Mouse (Mus musculus) limb, embryonic 11.5 days (tissue): ENCODE results near the gene Medag. TPM values are rescaled to one million over a fixed set of nuclear protein-coding genes. Genes with fewer than 3 reads are reported as not detected.

Experiments used
- ATAC-seq: fragments of 200-750 bp; cut with Nextera tagmentation; 2 replicates; pipeline ENCODE4 v1.8.0; 2017; ENCODE audit warnings: low read depth; ENCODE audit not compliant: insufficient number of reproducible peaks, low FRiP score, low TSS enrichment
- DNase-seq: peaks from one replicate; pipeline ENCODE4 v3.0.0-alpha.2; 2015; ENCODE audit warnings: low spot score
- H3K27ac ChIP-seq: fragments of 300-500 bp; sonication (generic); replicated peaks from 2 replicates; pipeline ENCODE4 v1.5.1; 2014; ENCODE audit warnings: low read depth, mild to moderate bottlenecking, low read length
- H3K27me3 ChIP-seq: fragments of 300-500 bp; sonication (generic); 2 replicates; pipeline ENCODE4 v1.6.1; 2014; ENCODE audit warnings: mild to moderate bottlenecking, low read length, mixed read lengths; ENCODE audit not compliant: control insufficient read depth, insufficient read depth
- H3K36me3 ChIP-seq: fragments of 300-500 bp; sonication (generic); 2 replicates; pipeline ENCODE4 v1.6.1; 2014; ENCODE audit warnings: mild to moderate bottlenecking, low read length, moderate library complexity, mixed read lengths; ENCODE audit not compliant: control insufficient read depth, insufficient read depth
- H3K4me1 ChIP-seq: fragments of 300-500 bp; sonication (generic); 2 replicates; pipeline ENCODE4 v1.6.1; 2014; ENCODE audit warnings: low read length, mixed read lengths; ENCODE audit not compliant: control insufficient read depth, insufficient read depth
- H3K4me2 ChIP-seq: fragments of 300-500 bp; sonication (generic); 2 replicates; pipeline ENCODE4 v1.6.1; 2014; ENCODE audit warnings: low read depth, mild to moderate bottlenecking, moderate library complexity; ENCODE audit not compliant: severe bottlenecking
- H3K4me3 ChIP-seq: fragments of 300-500 bp; sonication (generic); 2 replicates; pipeline ENCODE4 v1.5.1; 2014; ENCODE audit warnings: low read depth, low read length
- H3K9ac ChIP-seq: fragments of 300-500 bp; sonication (generic); 2 replicates; pipeline ENCODE4 v1.6.1; 2014; ENCODE audit warnings: mild to moderate bottlenecking, low read length
- H3K9me3 ChIP-seq: fragments of 300-500 bp; sonication (generic); 2 replicates; pipeline ENCODE4 v1.6.1; 2016; ENCODE audit warnings: low read length; ENCODE audit not compliant: control insufficient read depth
- WGBS: fragments of 180-500 bp; shearing (Covaris S2); extraction: QIAGEN DNeasy Blood & Tissue Kit; methylation state at CpG from one replicate; pipeline ENCODE4 v1.1.7; 2014; 5-methylcytosine and 5-hydroxymethylcytosine counted together
- polyA plus RNA-seq: library from polyadenylated mRNA; unstranded; fragments of >200 nt; fragmentation: Nextera tagmentation; extraction: Ambion mirVana; gene quantifications from 2 replicates; pipeline ENCODE4 v1.2.1, GENCODE M21; 2014

Medag gene
- polyA plus RNA-seq, 1 experiment from 2014 or later: 0.32 TPM

GRCm38 (mm10) chr5:149389548-149390211, 21.9 kb upstream of the Medag start:
- H3K4me2 ChIP-seq: no peak overlapping the region
- no peaks in the 10 kb centered on the region for H3K27me3 ChIP-seq
- no peak overlapping the region for H3K27ac ChIP-seq
- no peaks in the 10 kb centered on the region for H3K9me3 ChIP-seq
- H3K36me3 ChIP-seq: no peaks in the 10 kb centered on the region
- H3K9ac ChIP-seq: no peak overlapping the region
- no peak for ATAC-seq
- no peak for DNase-seq
- H3K4me3 ChIP-seq: no peak overlapping the region
- H3K4me1 ChIP-seq: 0 out of 2 replicates have a peak, but pooled peaks cover 4% of the 10 kb centered on the region
- 72% methylated on average over 11 of the region's 11 CpGs for WGBS

- H3K36me3 ChIP-seq: no peaks in the 10 kb centered on the region
- H3K27ac ChIP-seq: no peak overlapping the region
- WGBS: 21% methylated on average over 18 of the region's 18 CpGs
- no peak for ATAC-seq
- no peak overlapping the region for H3K9ac ChIP-seq
- no peaks in the 10 kb centered on the region for H3K9me3 ChIP-seq
- H3K27me3 ChIP-seq: no peaks in the 10 kb centered on the region
- no peak overlapping the region; the same call in 1 of the 2 replicates for H3K4me2 ChIP-seq
- no peak for DNase-seq
- H3K4me1 ChIP-seq: 0 out of 2 replicates have a peak, but pooled peaks cover 4% of the 10 kb centered on the region
- H3K4me3 ChIP-seq: no peak overlapping the region
Measured at GRCm38 (mm10) chr5:149391574-149392375, 19.8 kb upstream of the Medag start.

GRCm38 (mm10) chr5:149392420-149392988, 19.0 kb upstream of the Medag start:
- 57% methylated on average over 6 of the region's 6 CpGs for WGBS
- DNase-seq (no peak), ATAC-seq (no peak)
- 0 out of 2 replicates have a peak, but pooled peaks cover 4% of the 10 kb centered on the region for H3K4me1 ChIP-seq
- no peaks in the 10 kb centered on the region for H3K27me3 ChIP-seq
- H3K4me2 ChIP-seq: no peak overlapping the region
- no peak overlapping the region for H3K4me3 ChIP-seq
- H3K36me3 ChIP-seq: no peaks in the 10 kb centered on the region
- H3K9me3 ChIP-seq: no peaks in the 10 kb centered on the region
- no peak overlapping the region for H3K9ac ChIP-seq
- H3K27ac ChIP-seq: no peak overlapping the region

- 86% methylated on average over 7 of the region's 7 CpGs for WGBS
- H3K9ac ChIP-seq: no peak overlapping the region
- DNase-seq: no peak
- ATAC-seq: no peak
- 0 out of 2 replicates have a peak, but pooled peaks cover 2% of the 10 kb centered on the region for H3K9me3 ChIP-seq
- H3K4me2 ChIP-seq: no peak overlapping the region
- no peak overlapping the region for H3K27ac ChIP-seq
- no peaks in the 10 kb centered on the region for H3K36me3 ChIP-seq
- no peaks in the 10 kb centered on the region for H3K27me3 ChIP-seq
- H3K4me1 ChIP-seq: no peaks in the 10 kb centered on the region
- no peak overlapping the region for H3K4me3 ChIP-seq
Measured at GRCm38 (mm10) chr5:149401446-149401975, 10.0 kb upstream of the Medag start.

- Histone ChIP-seq H3K36me3 (no peaks in the 10 kb centered on the region), H3K9ac (no peak overlapping the region), H3K9me3 (0 out of 2 replicates have a peak, but pooled peaks cover 2% of the 10 kb centered on the region), H3K27ac (no peak overlapping the region), H3K4me2 (no peak overlapping the region), H3K27me3 (no peaks in the 10 kb centered on the region), H3K4me3 (no peak overlapping the region), H3K4me1 (no peaks in the 10 kb centered on the region)
- WGBS: 92% methylated on average over 10 of the region's 10 CpGs
- ATAC-seq (no peak), DNase-seq (no peak)
Measured at GRCm38 (mm10) chr5:149402029-149402428, 9.5 kb upstream of the Medag start.

- Histone ChIP-seq H3K4me1 (no peaks in the 10 kb centered on the region), H3K36me3 (no peaks in the 10 kb centered on the region), H3K27ac (no peak overlapping the region), H3K27me3 (no peaks in the 10 kb centered on the region), H3K9me3 (peaks cover 5% of the 10 kb centered on the region; the same call in 1 of the 2 replicates), H3K9ac (no peak overlapping the region), H3K4me2 (no peak overlapping the region), H3K4me3 (no peak overlapping the region)
- no peak for DNase-seq
- no peak for ATAC-seq
- WGBS: 80% methylated on average over 5 of the region's 5 CpGs
Measured at GRCm38 (mm10) chr5:149403386-149403785, 8.2 kb upstream of the Medag start.

- H3K4me1 ChIP-seq: no peaks in the 10 kb centered on the region
- no peak overlapping the region for H3K27ac ChIP-seq
- no peak overlapping the region for H3K9ac ChIP-seq
- 80% methylated on average over 5 of the region's 5 CpGs for WGBS
- H3K4me3 ChIP-seq: no peak overlapping the region
- DNase-seq: no peak
- no peak overlapping the region for H3K4me2 ChIP-seq
- no peaks in the 10 kb centered on the region for H3K27me3 ChIP-seq
- H3K9me3 ChIP-seq: peaks cover 5% of the 10 kb centered on the region; the same call in 1 of the 2 replicates
- no peak for ATAC-seq
- H3K36me3 ChIP-seq: no peaks in the 10 kb centered on the region
Measured at GRCm38 (mm10) chr5:149404710-149405109, 6.8 kb upstream of the Medag start.

- no peak overlapping the region for H3K27ac ChIP-seq
- H3K4me2 ChIP-seq: no peak overlapping the region
- WGBS: 92% methylated on average over 8 of the region's 8 CpGs
- H3K36me3 ChIP-seq: no peaks in the 10 kb centered on the region
- H3K4me1 ChIP-seq: peaks cover 5% of the 10 kb centered on the region
- H3K4me3 ChIP-seq: no peak overlapping the region
- H3K9me3 ChIP-seq: peaks cover 5% of the 10 kb centered on the region; the same call in 1 of the 2 replicates
- DNase-seq: no peak
- H3K9ac ChIP-seq: no peak overlapping the region
- ATAC-seq: no peak
- H3K27me3 ChIP-seq: peaks cover 2% of the 10 kb centered on the region; the same call in 1 of the 2 replicates
Measured at GRCm38 (mm10) chr5:149406791-149407276, 4.7 kb upstream of the Medag start.
